Mouse (Mus musculus) kidney, postnatal 14 days (tissue): ENCODE results near the gene Myh7b.

ENCODE experiments used
- DNase-seq: peaks from one replicate; pipeline ENCODE4 v3.0.0; 2022; ENCODE audit warnings: mixed read lengths

Myh7b gene

DNA sequence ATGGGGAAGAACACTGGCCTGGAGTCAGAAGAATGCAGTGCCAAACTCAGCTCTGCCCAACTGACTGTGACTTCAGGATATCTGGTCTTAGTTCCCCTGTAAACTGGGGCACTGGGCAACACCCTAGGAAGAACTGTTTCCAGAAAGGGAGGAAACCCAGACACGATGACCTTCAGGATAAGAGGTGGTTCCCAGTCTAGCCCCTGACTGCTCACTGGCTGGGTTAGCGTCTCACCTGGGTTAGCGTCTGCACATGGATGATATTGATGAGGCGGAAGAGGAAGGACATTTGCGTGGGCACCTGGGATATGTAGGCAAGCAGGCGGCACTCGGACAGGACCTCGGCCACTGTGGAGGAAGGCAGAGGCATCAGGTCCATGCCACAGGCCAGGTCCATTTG, 24.9 kb downstream of the Myh7b start:
- no peak for DNase-seq

- DNase-seq, result no peak
Measured at GRCm38 (mm10) chr2:155636881-155637280, 25.9 kb downstream of the Myh7b start.

DNA sequence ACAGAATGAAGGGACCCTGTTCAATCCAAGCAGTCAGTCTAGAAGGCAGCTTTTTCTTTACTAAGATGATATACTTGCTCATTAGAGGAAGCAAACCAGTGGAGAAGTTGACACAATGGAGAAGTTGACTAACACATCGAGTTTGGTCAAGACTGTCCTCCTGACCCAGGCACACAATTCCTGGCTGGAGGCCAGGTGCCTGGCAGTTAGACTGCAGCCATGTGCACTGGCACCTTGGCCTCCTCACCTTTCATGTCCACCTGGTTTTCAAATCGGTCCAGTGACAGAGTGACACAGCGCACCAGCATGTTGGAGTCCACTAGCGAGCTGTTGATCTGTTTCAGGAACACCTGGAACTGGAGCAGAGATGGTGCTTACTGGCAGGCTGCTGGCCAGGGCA, 26.4 kb downstream of the Myh7b start:
- DNase-seq, result no peak

DNA sequence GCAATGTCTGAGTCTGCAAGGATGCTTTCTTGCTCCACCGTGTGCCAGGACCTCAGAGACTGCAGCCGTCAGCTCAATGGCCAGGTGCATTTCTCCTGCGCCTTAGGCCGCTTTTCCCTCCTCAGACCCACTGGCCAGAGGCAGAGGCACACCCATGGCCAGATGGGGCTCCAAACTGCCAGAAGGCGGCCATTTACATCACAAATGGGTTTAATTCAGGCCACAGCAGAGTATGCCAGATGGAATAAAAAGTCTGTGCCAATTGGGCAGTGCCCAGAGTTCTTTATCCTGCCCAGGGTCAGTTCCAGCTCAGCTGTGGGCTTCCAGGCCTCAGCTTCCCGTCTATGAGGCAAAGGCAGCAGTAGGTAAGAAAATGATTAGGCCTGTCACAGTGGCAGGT, 29.6 kb downstream of the Myh7b start:
- no peak for DNase-seq

DNA sequence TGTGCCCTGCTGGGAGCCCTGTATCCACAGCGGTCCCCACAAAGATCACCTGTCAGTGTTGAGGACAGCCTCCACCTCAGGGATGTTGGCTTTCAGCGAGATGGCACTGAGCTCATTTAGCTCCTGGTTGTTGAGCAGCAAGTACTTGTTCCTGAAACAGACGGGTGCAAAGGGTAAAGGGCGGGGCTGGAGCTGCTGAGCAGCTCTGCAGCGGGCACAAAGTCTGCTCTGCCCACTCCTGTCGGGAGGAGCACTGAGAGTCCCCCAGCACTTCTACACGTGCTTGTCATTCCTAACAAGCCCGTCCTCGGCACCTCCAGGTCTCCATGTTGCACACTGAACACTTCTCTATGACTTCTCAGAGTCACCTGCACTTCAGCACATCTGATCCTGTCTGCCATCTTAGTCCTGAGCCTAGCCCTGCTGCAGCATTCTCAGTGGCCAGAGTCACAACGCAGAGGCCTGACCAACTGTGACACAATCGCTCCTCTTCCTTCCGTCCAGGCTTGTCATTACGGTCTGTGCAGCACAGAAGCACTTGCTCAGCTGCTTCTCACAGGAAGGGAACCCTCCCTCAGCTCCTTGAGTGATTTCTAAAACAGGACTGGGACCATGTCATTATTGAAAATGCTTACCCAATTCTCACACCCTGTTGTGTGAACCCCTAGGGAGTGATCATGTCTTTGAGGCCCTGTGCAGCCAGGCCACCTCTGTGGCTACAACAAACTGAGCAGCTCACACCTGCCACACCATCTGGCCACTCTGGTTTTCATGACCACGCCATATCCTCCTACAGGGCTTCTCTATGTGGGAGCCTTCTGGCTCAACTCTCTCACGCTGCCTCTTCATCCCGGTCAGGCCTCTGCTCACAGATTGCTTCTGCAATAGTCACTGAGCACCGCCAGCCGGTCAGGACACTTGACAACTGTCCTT, 30.8 kb downstream of the Myh7b start:
- DNase-seq, result peak; percentile 77

DNA sequence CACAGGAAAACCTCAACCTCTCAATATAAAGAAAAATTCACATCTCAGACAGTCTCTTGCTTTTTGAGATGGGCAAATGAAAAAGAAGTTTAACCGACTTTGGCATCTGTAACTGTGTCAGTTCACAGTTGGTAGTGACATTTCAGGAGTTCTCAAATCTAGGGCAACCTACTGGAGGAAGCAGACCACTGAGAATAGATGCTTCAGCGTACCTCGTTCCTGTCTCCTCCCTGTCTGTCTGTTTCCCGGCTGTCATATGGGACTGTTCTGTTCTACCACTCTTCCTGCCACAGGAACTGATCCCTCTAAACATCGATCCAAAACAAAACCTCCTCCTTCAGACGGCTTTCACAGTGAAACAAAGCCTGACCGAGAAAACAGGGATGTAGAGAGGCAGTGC, 34.7 kb downstream of the Myh7b start:
- no peak for DNase-seq

- DNase-seq, result no peak
Measured at GRCm38 (mm10) chr2:155652618-155653017, 41.6 kb downstream of the Myh7b start.

GRCm38 (mm10) chr2:155655759-155656372, 44.9 kb downstream of the Myh7b start:
- DNase-seq, result no peak

GRCm38 (mm10) chr2:155662390-155662789, 51.4 kb downstream of the Myh7b start:
- DNase-seq, result no peak

DNA sequence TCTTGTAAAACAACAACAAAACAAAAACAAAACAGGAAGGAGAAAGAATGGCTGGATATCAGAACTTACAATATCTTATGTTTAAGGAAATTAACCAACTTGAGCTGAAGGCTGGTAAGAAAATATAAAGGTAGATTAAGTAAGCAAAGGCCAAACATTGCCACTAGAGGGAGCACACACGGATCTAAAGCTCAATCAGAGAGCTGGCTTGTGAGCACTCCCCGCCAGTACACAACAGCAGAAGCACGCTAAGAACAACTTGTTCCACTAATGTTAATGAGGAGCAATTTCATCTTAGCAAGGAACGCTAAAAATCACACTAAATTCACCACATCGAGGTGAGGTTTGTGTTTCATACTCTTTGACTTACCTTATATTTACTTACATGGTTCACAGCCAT, 52.1 kb downstream of the Myh7b start:
- DNase-seq, result peak; percentile 68

DNA sequence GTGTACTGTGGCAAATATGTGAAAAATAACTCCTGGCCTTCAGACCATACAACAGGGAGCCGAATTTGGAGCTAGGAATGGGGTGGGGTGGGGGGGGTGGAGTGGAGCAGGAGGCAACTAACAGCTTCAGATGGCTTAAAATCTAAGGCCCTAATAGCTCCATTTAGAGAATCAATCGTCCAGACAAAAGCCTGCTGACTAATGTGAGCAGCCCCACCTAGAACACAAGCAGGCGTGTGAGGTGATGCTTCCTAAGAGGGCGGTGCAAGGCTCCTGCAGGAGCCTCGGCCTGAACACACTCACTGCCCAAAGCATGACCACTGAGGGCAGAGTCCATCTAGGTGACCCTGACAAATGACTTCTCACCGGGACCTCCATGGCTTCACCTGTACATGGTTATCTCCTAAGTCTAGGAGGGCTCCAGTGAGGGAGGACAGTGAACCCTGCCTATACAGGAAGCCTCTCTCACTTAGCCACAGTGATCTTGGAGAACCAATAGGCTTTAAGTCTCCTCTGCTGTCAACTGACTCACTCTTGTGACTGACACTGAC, 53.0 kb downstream of the Myh7b start:
- no peak for DNase-seq

- no peak for DNase-seq
Measured at GRCm38 (mm10) chr2:155667881-155668280, 56.9 kb downstream of the Myh7b start.

GRCm38 (mm10) chr2:155668461-155668860, 57.4 kb downstream of the Myh7b start:
- DNase-seq, result peak; percentile 32

DNA sequence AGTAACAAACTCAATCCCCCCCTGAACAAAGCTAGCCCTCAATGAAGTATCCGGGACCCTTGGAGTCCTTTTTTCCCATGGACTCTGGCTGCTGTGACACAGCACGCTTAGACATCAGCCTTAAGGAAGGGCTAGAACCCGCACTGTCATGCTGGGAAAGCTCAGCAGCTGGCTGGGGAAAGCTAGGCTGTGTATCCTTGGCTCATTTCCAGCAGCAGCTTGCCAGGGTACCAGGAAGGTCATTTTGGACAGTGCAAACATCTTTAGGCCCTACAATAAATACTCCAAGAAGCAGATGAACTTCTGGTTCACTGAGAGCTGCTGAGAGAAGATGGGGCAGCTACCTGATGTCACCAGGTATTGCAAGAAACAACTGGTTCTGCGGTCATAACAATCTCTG, 60.2 kb downstream of the Myh7b start:
- peak; percentile 51 for DNase-seq

DNA sequence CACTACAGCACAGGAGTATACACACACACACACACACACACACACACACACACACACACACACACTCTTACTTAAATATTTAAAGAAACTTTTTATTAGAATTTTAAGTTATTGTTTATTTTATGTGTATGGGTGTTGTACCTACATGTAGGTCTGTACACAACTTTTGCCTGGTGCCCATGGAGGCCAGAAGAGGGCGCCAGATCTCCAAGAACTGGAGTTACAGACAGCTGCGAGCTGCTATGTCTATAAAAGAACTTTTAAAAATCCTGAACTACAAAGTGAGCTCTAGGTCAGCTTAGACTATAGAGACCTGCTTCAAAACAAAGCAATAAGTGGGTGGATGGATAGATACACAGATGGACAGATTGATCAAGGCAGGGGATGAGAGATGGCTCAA, 62.5 kb downstream of the Myh7b start:
- peak; percentile 73 for DNase-seq

- DNase-seq, result no peak
Measured at GRCm38 (mm10) chr2:155675118-155675517, 64.1 kb downstream of the Myh7b start.

GRCm38 (mm10) chr2:155679586-155680110, 68.6 kb downstream of the Myh7b start:
- DNase-seq, result no peak

GRCm38 (mm10) chr2:155680591-155680990, 69.6 kb downstream of the Myh7b start:
- no peak for DNase-seq

DNA sequence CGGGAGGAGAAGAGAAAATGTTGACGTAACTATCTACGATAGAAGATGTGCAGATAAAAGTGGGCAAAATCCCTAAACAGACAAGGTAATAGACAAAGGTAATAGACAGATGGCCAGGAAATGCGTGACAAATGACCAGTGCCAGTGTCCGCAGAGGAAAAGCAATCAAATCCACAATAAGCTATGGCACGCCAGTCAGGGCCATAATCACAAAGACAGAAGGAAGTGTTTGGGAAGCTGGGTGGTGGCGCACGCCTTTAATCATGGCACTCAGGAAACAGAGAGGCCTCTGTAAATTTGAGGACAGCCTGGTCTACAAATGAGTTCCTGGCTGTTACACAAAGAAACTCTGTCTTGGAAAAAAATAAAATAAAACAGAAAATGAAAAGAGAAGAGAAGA, 70.2 kb downstream of the Myh7b start:
- DNase-seq, result no peak

GRCm38 (mm10) chr2:155681874-155682273, 70.9 kb downstream of the Myh7b start:
- DNase-seq, result no peak

GRCm38 (mm10) chr2:155683137-155683536, 72.1 kb downstream of the Myh7b start:
- DNase-seq, result no peak

DNA sequence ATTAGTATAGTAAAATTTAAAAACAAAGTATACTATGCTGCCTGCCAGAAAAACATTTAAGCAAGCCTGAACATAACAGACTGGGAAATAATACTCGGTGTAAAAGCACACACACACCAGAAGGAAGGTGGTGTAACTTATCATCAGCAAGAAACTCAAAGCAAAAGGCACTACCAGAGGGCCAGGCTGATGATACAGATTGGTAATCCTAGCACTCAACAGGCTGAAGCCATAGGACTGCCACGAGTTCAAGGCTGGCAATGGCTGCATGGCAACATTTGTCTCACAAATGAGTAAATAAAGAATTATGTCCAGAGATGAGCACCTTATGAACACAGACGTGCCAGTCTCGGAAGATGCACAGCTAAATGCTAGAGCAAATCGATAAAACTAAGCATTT, 72.8 kb downstream of the Myh7b start:
- no peak for DNase-seq
